Mouse (Mus musculus): ENCODE measurements around the gene Wbp1l. TPM values are rescaled to one million over a fixed set of nuclear protein-coding genes. Genes with fewer than 3 reads are reported as not detected.

Gene Wbp1l
- total and polyA plus RNA-seq, 3 experiments = 52.9 to 70.0 TPM; not detected in 1

DNA sequence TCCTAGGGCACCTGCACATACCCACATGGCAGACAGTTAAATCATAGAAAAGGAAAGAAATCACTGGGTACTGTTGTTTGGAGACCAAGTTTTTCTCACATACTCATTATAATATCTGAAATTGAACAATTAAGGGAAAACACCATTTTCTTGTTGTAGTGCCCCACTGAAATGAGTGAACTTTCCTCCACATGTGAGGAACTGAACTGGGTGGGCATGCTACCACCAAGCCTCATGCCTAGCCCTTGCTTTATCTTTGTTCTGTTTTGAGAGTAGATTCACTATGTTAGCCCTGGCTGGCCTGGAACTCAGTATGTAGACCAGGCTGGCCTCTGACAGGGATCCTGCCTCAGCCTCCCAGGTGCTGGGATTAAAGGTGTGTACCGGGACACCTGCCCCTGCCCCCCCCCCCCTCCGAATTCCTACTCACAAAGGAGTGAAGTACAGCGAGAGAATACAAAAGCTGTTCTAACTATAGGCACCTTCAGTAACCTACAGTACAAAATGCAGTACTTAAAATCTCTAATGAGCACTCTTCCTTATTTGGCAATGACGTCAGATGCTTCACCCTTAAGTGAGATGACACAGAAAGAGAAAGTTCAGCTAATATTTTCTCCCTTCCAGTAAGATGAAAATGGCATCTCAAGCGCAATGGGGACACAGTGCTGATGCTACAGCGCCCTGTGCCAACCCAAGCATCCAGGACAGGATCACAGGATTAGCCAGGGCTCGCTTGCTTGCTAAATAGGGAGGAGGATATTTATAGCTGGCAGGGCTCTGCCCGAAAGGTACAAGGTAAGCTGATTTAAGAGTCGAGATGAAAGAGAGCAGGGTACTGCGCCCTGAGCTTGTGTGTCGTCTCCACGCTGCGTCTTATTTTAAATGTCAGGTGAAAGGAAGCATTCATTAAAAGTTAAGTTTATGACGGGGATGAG is 36.0 kb upstream of the Wbp1l start:
- Histone ChIP-seq H3K27ac (ENCODE audit: control insufficient read depth, low read depth, low read length) (no peak overlapping the region), H3K36me3 (ENCODE audit: control insufficient read depth in 1 of 2, insufficient read depth in 2 of 2, low read length in 2 of 2) (no peaks in the 10 kb centered on the region), H3K27me3 (ENCODE audit: control insufficient read depth in 1 of 2, insufficient read depth in 2 of 2, low read length in 2 of 2) (no peaks in the 10 kb centered on the region), H3K4me3 (ENCODE audit: control insufficient read depth in 1 of 2, insufficient read depth in 1 of 2, low read depth in 2 of 2, low read length in 2 of 2) (no peak overlapping the region), H3K79me2 (ENCODE audit: control insufficient read depth, insufficient read depth, low read length, poor library complexity) (no peaks in the 10 kb centered on the region; the same call in 1 of the 2 replicates), H3K4me1 (ENCODE audit: control insufficient read depth in 1 of 2, insufficient read depth in 2 of 2, low read length in 2 of 2) (peaks cover 0 to 3% of the 10 kb centered on the region in 2 experiments; a peak in 1 of 4 replicates), H3K9me3 (replicated peaks; ENCODE audit: insufficient read depth, low read length) (no peaks in the 10 kb centered on the region), H3K9ac (ENCODE audit: control insufficient read depth, low read depth, low read length, poor library complexity, severe bottlenecking) (no peak overlapping the region)
- DNase-seq (ENCODE audit: low read depth, low spot score) = no peak
- TF ChIP-seq E2F4 (IDR thresholded peaks at IDR 0.05; ENCODE audit: borderline replicate concordance, low read depth, low read length) (no peak), CTCF (IDR thresholded peaks at IDR 0.05 in 2 of 3, conservative IDR thresholded peaks at IDR 0.05 in 1 of 3; ENCODE audit: control insufficient read depth in 1 of 3, insufficient read depth in 1 of 3, low read depth in 2 of 3, low read length in 3 of 3, poor library complexity in 1 of 3, severe bottlenecking in 1 of 3) (no peak), ZKSCAN1 (IDR thresholded peaks at IDR 0.05; ENCODE audit: low read depth, low read length) (no peak), HCFC1 (IDR thresholded peaks at IDR 0.05; ENCODE audit: low read depth, low read length) (no peak), POLR2AphosphoS5 (IDR thresholded peaks at IDR 0.05; ENCODE audit: borderline replicate concordance, low read depth, low read length) (no peak), JUND (IDR thresholded peaks at IDR 0.05; ENCODE audit: low read depth, low read length) (no peak), EP300 (IDR thresholded peaks at IDR 0.05; ENCODE audit: low read depth in 1 of 2, low read length in 2 of 2) (no peak), SIN3A (IDR thresholded peaks at IDR 0.05; ENCODE audit: low read length) (no peak), POLR2A (IDR thresholded peaks at IDR 0.05; ENCODE audit: control insufficient read depth in 1 of 2, insufficient read depth in 1 of 2, low read depth in 1 of 2, low read length in 2 of 2, poor library complexity in 1 of 2) (no peak), USF1 (IDR thresholded peaks at IDR 0.05; ENCODE audit: low read depth, low read length) (no peak), GABPA (IDR thresholded peaks at IDR 0.05; ENCODE audit: low read depth, low read length) (no peak), UBTF (IDR thresholded peaks at IDR 0.05; ENCODE audit: borderline replicate concordance, insufficient read depth, low read depth, low read length) (no peak), USF2 (IDR thresholded peaks at IDR 0.05; ENCODE audit: borderline replicate concordance in 1 of 2, insufficient read depth in 1 of 2, low read depth in 1 of 2, low read length in 2 of 2) (no peak), CHD2 (IDR thresholded peaks at IDR 0.05; ENCODE audit: low read length) (no peak), TCF12 (IDR thresholded peaks at IDR 0.05; ENCODE audit: low read depth, low read length) (no peak), ZMIZ1 (IDR thresholded peaks at IDR 0.05; ENCODE audit: low read depth, low read length) (no peak), POLR2AphosphoS2 (IDR thresholded peaks at IDR 0.05; ENCODE audit: low read length) (no peak), ELF1 (IDR thresholded peaks at IDR 0.05; ENCODE audit: low read depth, low read length) (no peak)

DNA sequence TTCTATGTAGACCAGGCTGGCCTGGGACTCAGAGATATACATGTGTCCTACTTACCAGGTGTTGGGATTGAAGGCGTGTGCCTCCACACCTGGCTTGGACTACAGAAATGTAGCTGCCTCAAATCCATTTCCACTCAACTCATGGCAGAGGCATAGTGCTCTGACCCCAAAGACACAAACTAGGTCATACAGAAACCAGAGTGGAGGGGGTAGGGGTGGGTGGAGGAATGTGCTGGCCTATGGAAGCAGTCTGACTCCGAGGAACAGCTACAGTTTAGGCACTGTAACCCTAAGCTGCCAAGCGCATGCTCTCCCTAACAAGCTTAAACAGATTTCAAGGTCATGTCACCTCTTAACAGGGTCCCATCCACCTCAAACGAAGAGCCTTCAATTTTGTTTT is 35.3 kb upstream of the Wbp1l start:
- Histone ChIP-seq H3K27ac (ENCODE audit: control insufficient read depth, low read depth, low read length) (no peak overlapping the region), H3K4me3 (ENCODE audit: control insufficient read depth in 1 of 2, insufficient read depth in 1 of 2, low read depth in 2 of 2, low read length in 2 of 2) (no peak overlapping the region), H3K9me3 (replicated peaks; ENCODE audit: insufficient read depth, low read length) (no peaks in the 10 kb centered on the region), H3K4me1 (ENCODE audit: control insufficient read depth in 1 of 2, insufficient read depth in 2 of 2, low read length in 2 of 2) (peaks cover 0 to 3% of the 10 kb centered on the region in 2 experiments; a peak in 1 of 4 replicates), H3K27me3 (ENCODE audit: control insufficient read depth in 1 of 2, insufficient read depth in 2 of 2, low read length in 2 of 2) (no peaks in the 10 kb centered on the region), H3K9ac (ENCODE audit: control insufficient read depth, low read depth, low read length, poor library complexity, severe bottlenecking) (no peak overlapping the region), H3K79me2 (ENCODE audit: control insufficient read depth, insufficient read depth, low read length, poor library complexity) (no peaks in the 10 kb centered on the region; the same call in 1 of the 2 replicates), H3K36me3 (ENCODE audit: control insufficient read depth in 1 of 2, insufficient read depth in 2 of 2, low read length in 2 of 2) (no peaks in the 10 kb centered on the region)
- DNase-seq (ENCODE audit: low read depth, low spot score) = no peak
- no peak for TF ChIP-seq MAZ (IDR thresholded peaks at IDR 0.05; ENCODE audit: low read depth, low read length)
- no peak for TF ChIP-seq BHLHE40 (IDR thresholded peaks at IDR 0.05; ENCODE audit: borderline replicate concordance, low read depth, low read length)
- TF ChIP-seq ETS1 (IDR thresholded peaks at IDR 0.05; ENCODE audit: low read depth, low read length) = no peak
- no peak for TF ChIP-seq NRF1 (IDR thresholded peaks at IDR 0.05; ENCODE audit: insufficient read depth, low read depth, low read length, poor library complexity, severe bottlenecking)
- TF ChIP-seq UBTF (IDR thresholded peaks at IDR 0.05; ENCODE audit: borderline replicate concordance, insufficient read depth, low read depth, low read length) = no peak
- no peak for TF ChIP-seq ZC3H11A (IDR thresholded peaks at IDR 0.05; ENCODE audit: low read depth, low read length)
- no peak for TF ChIP-seq USF1 (IDR thresholded peaks at IDR 0.05; ENCODE audit: low read depth, low read length)
- TF ChIP-seq POLR2AphosphoS2 (IDR thresholded peaks at IDR 0.05; ENCODE audit: low read length) = no peak
- no peak for TF ChIP-seq CTCF (IDR thresholded peaks at IDR 0.05 in 2 of 3, conservative IDR thresholded peaks at IDR 0.05 in 1 of 3; ENCODE audit: control insufficient read depth in 1 of 3, insufficient read depth in 1 of 3, low read depth in 2 of 3, low read length in 3 of 3, poor library complexity in 1 of 3, severe bottlenecking in 1 of 3)
- TF ChIP-seq CHD2 (IDR thresholded peaks at IDR 0.05; ENCODE audit: low read length) = no peak
- TF ChIP-seq HCFC1 (IDR thresholded peaks at IDR 0.05; ENCODE audit: low read depth, low read length) = no peak
- no peak for TF ChIP-seq USF2 (IDR thresholded peaks at IDR 0.05; ENCODE audit: borderline replicate concordance in 1 of 2, insufficient read depth in 1 of 2, low read depth in 1 of 2, low read length in 2 of 2)
- no peak for TF ChIP-seq JUND (IDR thresholded peaks at IDR 0.05; ENCODE audit: low read depth, low read length)
- no peak for TF ChIP-seq ZKSCAN1 (IDR thresholded peaks at IDR 0.05; ENCODE audit: low read depth, low read length)
- TF ChIP-seq MAFK (IDR thresholded peaks at IDR 0.05; ENCODE audit: borderline replicate concordance, low read depth, low read length) = no peak
- no peak for TF ChIP-seq E2F4 (IDR thresholded peaks at IDR 0.05; ENCODE audit: borderline replicate concordance, low read depth, low read length)
- TF ChIP-seq POLR2A (IDR thresholded peaks at IDR 0.05; ENCODE audit: control insufficient read depth in 1 of 2, insufficient read depth in 1 of 2, low read depth in 1 of 2, low read length in 2 of 2, poor library complexity in 1 of 2) = no peak
- no peak for TF ChIP-seq TBP (IDR thresholded peaks at IDR 0.05; ENCODE audit: low read depth, low read length)

Measured in MEL (cell line).